Mouse (Mus musculus): ENCODE data around the gene Ntn5. TPM values are rescaled to one million over a fixed set of nuclear protein-coding genes. Genes with fewer than 3 reads are reported as not detected.

The Ntn5 gene
- total RNA-seq, 2 experiments from 2014 or later: not detected

DNA sequence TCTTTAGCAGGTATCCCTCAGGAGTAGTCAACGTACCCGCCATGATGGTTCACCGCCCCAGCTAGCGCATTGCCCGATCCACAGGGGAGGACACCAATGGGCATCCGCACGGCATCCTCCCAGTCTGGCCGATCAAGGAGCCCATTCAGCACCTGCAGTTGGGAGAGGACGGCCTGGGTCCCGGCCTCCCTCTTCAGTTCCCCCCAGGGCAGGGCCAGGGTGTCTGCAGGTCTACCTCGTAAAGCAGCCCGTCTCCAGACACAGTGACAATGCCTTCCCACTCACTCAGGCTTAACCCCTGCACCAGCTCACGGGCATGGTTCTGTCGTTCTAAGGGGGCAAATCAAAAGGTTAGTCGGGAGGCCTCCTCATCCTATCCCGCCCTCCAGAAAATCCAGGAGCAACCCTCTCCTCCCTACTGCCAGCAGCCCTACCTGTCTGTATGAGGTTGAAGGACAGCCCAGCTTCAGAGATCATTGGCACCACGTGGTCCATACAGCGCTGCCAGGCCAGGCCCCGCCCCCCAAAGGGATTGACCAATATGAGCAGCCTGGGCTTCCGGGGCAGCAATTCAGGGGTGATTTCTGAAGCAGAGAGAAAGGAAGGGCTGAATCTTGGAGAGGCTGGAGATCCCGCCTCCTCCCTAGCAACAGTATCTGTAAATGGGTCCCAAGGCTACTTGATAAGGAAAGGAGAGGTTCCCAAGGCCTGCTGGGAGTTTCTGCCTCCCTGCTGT is 28.4 kb downstream of the Ntn5 start:
- peak; percentile 52 to 59 for DNase-seq

DNA sequence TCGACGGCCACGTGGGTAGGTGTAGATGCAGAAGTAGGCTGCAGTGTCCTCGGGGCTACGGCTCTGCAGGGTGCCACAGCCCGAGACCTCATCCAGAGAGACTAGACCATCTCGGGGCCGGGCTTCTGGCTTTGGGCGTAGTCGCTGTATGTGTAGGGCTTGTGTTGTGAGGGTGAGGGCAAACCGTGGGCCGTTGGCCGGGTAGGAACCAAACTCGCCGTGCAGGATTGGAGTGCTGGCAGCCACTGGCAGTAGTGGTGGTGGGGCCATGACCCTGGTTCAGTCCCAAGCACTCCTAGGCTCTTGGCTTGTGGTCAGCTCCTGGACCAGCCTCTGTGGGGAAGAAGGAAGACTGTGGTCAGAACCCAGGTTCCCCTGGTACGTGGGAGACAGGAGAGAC is 29.6 kb downstream of the Ntn5 start:
- peak in 1 of 2 experiments; percentile 8 for DNase-seq

- DNase-seq: peak in 1 of 2 experiments; percentile 20
Observed at GRCm38 (mm10) chr7:45713881-45714520, 30.2 kb downstream of the Ntn5 start.

DNA sequence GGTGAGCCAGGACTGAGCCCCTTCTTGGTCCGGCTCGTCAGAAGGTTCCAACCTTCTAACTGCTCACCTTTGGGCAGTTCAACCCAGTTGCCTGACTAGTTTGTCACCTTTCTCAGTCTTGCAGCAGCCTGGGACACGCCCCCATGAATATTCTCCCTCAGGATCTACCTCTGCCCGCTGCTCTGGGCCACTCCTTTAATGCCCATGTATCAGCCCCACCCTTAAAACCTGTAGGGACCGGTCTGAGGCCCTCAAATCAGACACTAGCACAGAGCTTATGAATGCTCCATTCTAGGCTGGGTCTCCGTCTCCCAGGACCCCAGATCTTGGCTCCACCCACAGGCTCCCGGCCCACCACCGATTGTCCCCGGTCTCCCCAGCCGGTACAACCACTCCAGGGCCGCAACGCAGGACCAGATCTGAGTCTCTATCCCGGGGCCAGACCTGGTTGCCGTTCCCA is 30.8 kb downstream of the Ntn5 start:
- no peak for DNase-seq

DNA sequence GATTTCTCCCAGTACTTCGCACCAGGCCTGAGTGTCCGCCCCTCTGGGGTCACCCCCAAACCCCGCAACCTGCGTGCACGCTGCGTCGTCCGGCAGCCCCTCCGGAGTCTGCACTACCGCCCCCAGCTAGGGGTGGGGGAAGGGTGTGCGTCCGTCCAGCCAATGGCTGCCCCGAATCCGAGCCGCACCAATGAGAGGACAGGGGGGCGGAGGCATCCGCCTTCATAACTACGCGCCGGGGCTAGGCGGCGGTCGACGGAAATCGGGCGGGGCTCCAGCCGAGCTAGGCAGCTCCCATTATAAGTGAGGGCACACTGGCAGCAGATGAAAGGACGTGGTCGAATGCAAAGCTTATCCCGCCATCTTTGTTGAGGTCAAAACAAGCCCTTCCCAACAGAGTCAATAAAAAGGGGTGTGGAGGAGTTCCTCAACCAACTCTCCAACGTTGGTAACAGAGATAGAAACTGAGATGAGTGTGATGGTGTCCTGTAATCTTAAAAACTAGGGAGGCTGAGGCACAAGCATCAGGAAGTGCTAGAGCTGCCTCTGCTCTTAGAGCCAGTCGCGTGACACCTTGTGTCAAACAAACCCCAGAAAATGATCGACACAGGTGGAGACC is 31.4 kb downstream of the Ntn5 start, which contains the start of gene Rpl18:
Gene Rpl18 (plus strand): TSS at position 368 of the 619 bp plus-strand sequence.
- DNase-seq: peak; percentile 96 to 99

- peak; percentile 34 to 58 for DNase-seq
Observed at GRCm38 (mm10) chr7:45715741-45716459, 32.1 kb downstream of the Ntn5 start.

DNA sequence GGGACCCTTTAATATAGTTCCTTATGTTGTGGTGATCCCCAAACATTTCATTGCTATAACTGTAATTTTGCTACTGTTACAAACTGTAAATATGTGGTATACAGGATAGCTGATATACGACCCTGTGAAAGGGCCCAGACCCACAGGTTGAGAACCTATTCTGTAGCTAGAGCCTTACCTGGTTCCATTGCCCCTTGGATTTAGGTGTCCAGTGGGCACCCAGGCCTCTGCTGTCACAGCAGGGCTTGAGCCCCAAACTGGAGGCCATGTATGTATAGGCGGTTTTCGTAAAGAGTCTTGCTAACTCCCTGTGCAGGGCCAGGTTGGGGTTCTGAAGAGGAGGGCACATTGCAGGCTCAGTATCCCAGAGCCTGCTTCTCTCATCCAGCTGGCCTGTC is 32.6 kb downstream of the Ntn5 start:
- peak in 1 of 2 experiments; percentile 17 for DNase-seq

DNA sequence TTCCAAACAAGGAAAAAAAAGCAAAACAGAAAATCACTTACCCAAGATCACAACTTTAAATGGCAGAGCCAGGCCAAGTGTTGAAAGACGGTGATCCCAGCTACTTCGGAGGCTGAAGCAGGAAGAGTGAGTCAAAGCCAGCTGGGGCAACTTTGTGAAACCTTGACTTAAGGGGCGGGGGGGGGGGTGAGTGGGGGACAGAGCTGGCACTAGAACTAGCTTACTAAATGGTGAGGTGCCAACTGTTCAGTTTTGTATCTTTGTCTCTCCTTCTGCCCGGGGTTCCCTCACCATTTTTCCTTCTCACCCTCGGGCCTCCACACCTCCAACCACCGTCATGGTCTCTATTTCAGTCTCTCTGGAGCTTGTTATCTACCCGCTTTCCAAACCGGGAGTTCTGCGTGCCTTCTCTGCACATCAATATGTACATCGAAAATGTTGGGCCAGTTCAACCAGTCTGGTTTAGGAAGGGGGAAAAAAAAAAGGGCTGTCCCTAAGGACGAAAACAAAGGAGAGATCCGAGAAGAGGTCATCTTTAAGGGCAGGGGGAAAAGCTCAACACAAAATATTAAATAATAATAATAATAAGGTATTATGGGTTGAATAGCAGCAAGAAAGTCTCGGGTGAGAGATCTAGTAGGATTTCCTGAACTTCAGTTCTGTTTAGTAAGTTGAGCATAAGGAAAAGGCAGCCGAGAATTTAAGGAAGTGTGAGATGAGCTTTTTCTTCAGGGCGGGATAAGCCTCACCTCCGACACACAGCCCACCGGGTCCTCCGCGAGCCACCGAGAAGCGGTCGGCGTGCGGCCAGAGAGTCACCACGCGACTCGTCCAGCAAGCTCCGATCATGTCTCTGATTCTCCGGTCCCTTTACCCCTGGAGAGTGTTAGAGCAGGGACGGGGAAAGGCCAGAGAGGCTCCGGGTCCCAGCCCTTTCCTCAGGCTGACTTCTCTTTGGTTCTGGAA is 33.4 kb downstream of the Ntn5 start:
- DNase-seq: peak in 1 of 2 experiments; percentile 28

GRCm38 (mm10) chr7:45717918-45718297 is 34.1 kb downstream of the Ntn5 start, which contains the start of gene Sphk2:
TSS of gene Sphk2 (minus strand) at chr7:45718002.
- DNase-seq: peak; percentile 98 to 99

DNA sequence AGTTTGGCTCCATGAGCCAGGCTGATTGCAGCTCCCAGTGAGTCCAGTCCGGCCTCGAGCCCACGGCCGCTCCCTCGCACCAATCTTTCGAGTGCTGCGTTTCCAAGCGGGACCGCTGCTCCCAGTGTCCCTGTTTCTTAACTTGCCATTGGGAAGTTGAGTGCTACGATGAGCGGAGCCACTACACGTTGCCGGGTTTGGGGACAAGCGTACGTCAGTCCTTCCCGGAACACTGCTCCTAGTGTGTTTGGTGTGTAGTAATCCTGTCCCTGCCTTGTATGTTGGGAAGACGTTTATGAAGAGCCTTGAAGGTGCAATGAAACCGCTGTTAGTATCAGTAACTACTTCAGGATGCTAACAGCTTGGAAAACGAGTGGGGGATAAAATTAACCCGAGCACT is 34.5 kb downstream of the Ntn5 start:
- no peak for DNase-seq

DNA sequence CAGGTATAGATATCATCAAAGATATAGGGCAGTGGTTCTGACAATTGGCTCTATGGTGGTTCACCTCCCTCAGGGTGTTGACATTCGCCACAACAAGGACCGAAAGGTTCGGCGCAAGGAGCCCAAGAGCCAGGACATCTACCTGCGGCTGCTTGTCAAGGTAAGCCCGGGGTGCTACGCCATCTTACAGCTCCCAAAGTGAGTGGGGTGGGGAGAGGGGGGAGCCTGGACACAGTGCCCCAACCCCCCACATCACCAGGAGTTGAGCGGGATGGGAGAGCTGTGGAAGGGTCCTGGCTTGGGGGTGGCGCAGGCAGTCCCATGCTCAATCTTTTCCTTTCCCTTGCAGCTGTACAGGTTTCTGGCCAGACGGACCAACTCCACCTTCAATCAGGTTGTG is 35.4 kb downstream of the Ntn5 start:
- DNase-seq: no peak

GRCm38 (mm10) chr7:45719738-45720412 is 36.1 kb downstream of the Ntn5 start:
- DNase-seq: no peak

DNA sequence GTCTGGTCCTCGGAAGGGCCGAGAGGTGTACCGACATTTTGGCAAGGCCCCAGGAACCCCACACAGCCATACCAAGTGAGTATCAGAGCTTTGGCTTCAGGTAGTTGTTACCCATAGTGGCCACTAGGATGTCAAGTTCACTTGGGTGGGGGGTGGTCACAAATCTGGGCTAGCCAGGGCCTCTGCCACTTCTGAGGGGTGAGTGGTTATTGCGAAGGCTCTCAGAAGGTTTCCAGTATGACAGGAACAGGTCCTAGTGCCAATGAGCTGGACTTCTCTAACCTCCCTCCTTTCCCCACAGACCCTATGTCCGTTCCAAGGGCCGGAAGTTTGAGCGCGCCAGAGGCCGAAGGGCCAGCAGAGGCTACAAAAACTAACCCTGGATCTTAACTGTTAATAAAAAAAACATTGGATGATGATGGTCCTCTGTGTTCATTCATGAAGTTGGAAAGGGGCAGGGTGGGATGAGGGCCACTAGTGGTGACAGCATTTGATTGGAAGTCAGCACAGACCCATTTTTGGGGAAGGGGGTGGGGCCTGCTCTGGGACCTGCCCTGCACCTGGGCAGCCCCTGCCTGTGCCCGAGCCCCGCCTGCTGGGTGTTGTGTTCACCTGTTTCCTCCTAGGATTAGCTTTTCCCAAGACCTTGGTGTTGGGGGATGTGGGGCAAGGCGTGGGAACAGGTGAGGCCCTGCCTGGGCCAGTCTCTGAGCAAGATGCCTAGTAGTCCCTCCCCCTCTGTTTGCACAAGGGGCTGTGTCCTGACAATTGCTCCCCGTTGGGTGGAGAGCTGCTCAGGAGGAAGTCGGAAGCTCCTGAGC is 36.8 kb downstream of the Ntn5 start, which contains the start of gene Fam83e:
Gene Fam83e (plus strand): TSS at position 800 of the 821 bp plus-strand sequence.
- DNase-seq: peak in 1 of 2 experiments; percentile 7

DNA sequence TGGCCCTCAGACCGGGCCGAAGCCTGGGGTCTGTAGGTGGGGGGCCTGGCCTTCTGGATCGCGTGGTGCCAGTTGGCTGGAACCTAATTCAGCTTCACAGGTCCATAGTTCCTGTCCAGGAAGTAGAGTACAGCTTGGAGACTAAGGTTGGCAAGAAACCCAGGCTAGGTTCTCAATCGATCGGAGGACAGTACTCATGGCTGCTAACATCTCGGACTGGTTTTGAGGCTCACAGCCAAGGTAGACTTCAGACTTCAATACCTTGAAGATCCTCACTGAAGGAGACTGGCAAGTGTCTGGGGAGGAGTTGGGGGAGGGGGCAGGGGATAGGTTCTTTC is 37.4 kb downstream of the Ntn5 start:
- peak in 1 of 2 experiments; percentile 4 for DNase-seq

DNA sequence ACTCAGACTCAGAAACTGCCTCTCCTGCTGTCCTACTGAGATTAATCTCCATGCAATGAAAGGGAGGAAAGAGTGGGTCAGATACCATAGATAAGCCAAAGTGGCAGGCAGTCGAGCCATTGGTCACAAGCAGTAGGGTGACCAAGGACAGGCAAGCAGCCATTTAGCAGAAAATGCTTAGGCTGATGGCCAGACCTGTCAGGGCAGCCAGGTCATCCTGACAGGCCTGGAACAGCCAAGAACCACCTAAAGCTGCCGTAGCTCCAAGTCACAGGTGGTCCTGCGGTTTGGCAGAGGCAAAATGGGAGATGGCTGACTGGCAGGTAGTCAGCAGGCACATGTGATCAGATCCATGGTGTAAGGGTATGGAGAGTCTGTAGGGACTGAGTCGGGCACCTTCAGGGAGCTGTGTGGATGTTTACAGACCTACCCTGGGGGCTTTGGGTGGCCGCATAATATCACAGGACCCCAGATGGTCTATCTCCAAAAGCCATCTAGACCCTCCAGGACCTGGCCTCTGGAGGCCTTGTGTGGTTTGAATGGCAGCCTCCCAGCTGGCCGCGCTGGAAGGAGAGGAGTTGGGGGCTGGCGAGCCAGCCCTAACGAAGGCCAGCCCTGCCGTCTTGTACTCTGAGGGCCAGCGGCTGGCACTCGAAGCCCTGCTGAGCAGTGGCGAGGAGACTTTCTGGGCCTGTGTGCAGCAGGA is 38.0 kb downstream of the Ntn5 start:
- peak; percentile 33 to 52 for DNase-seq

GRCm38 (mm10) chr7:45722348-45722713 is 38.5 kb downstream of the Ntn5 start:
- peak in 1 of 2 experiments; percentile 2 for DNase-seq

GRCm38 (mm10) chr7:45723301-45723700 is 39.5 kb downstream of the Ntn5 start:
- DNase-seq: no peak

DNA sequence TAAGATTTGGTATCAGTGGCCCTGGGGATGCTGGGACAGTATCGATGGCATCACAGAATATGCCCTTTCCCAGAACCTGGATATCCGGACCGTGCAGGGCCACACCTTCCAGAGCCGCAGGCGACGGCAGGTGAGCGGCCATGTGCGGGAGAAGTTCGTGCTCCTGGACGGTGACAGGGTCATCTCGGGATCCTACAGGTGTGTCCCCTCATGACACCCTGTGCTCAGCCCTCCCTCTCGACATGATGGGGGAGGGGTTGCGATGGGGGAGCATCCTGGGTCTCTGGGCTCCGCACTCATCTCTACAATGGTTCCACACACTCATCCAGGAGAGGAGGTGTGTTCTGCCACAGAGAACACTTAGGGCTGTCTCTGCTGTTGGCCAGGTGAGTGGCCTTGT is 40.0 kb downstream of the Ntn5 start:
- no peak for DNase-seq

- no peak for DNase-seq
Observed at GRCm38 (mm10) chr7:45725151-45725550, 41.3 kb downstream of the Ntn5 start.
